Mouse (Mus musculus): ENCODE data around the gene Wrap53. TPM values are rescaled to one million over a fixed set of nuclear protein-coding genes. Genes with fewer than 3 reads are reported as not detected.

Wrap53 gene
- polyA plus RNA-seq, 1 experiment = 13.1 TPM

- no peak for DNase-seq (ENCODE audit: low read depth)
These were observed 21.7 kb upstream of the Wrap53 start for GRCm38 (mm10) chr11:69601768-69602167.

- DNase-seq (ENCODE audit: low read depth) = no peak
These were observed 20.0 kb upstream of the Wrap53 start for GRCm38 (mm10) chr11:69600098-69600497.

- DNase-seq (ENCODE audit: low read depth) = no peak
These were observed 19.4 kb upstream of the Wrap53 start for GRCm38 (mm10) chr11:69599436-69599835.

GRCm38 (mm10) chr11:69594853-69595252 lies 14.8 kb upstream of the Wrap53 start:
- DNase-seq (ENCODE audit: low read depth) = no peak

- no peak for DNase-seq (ENCODE audit: low read depth)
These were observed 12.7 kb upstream of the Wrap53 start for GRCm38 (mm10) chr11:69592799-69593198.

- no peak for DNase-seq (ENCODE audit: low read depth)
These were observed 12.0 kb upstream of the Wrap53 start for GRCm38 (mm10) chr11:69591899-69592637.

GRCm38 (mm10) chr11:69591424-69591823 lies 11.4 kb upstream of the Wrap53 start:
- DNase-seq (ENCODE audit: low read depth) = no peak

- DNase-seq (ENCODE audit: low read depth) = no peak
These were observed 10.6 kb upstream of the Wrap53 start for GRCm38 (mm10) chr11:69590622-69591021.

GRCm38 (mm10) chr11:69589207-69589834 lies 9.3 kb upstream of the Wrap53 start:
- DNase-seq (ENCODE audit: low read depth) = no peak

GRCm38 (mm10) chr11:69585718-69586325 lies 5.8 kb upstream of the Wrap53 start:
- no peak for DNase-seq (ENCODE audit: low read depth)

- no peak for DNase-seq (ENCODE audit: low read depth)
These were observed 4.9 kb upstream of the Wrap53 start for GRCm38 (mm10) chr11:69584937-69585336.

- no peak for DNase-seq (ENCODE audit: low read depth)
These were observed 4.0 kb upstream of the Wrap53 start for GRCm38 (mm10) chr11:69584008-69584407.

GRCm38 (mm10) chr11:69582230-69582805 lies 2.3 kb upstream of the Wrap53 start:
- no peak for DNase-seq (ENCODE audit: low read depth)

GRCm38 (mm10) chr11:69581814-69582213 lies 1.8 kb upstream of the Wrap53 start:
- no peak for DNase-seq (ENCODE audit: low read depth)

- peak; percentile 70 for DNase-seq (ENCODE audit: low read depth)
These were observed 1.2 kb upstream of the Wrap53 start for GRCm38 (mm10) chr11:69581147-69581688.

- no peak for DNase-seq (ENCODE audit: low read depth)
These were observed 604 bp upstream of the Wrap53 start for GRCm38 (mm10) chr11:69580572-69581146.

- DNase-seq (ENCODE audit: low read depth) = peak; percentile 95
These were observed 682 bp downstream of the Wrap53 start for GRCm38 (mm10) chr11:69579128-69580017.

GRCm38 (mm10) chr11:69578301-69578700 lies 1.8 kb downstream of the Wrap53 start:
- DNase-seq (ENCODE audit: low read depth) = no peak

GRCm38 (mm10) chr11:69576307-69576706 lies 3.7 kb downstream of the Wrap53 start:
- no peak for DNase-seq (ENCODE audit: low read depth)

- no peak for DNase-seq (ENCODE audit: low read depth)
These were observed 4.8 kb downstream of the Wrap53 start for GRCm38 (mm10) chr11:69575220-69575619.

GRCm38 (mm10) chr11:69565131-69565530 lies 14.9 kb downstream of the Wrap53 start:
- DNase-seq (ENCODE audit: low read depth) = no peak
